Mouse (Mus musculus) megakaryocyte progenitor cell, adult 5-6 weeks (primary cell): ENCODE data around the gene Ift22. TPM values are rescaled to one million over a fixed set of nuclear protein-coding genes. Genes with fewer than 3 reads are reported as not detected.

Source experiments
- total RNA-seq, 2 experiments: library from RNA; stranded (forward) in 1 of 2; stranded (reverse) in 1 of 2; fragments of 157-497, 149-512 nt in 1 of 2; fragments of 200-1000 nt in 1 of 2; gene quantifications; 2 replicates each; pipeline versions ENCODE4 v1.2.3 to v1.2.4; 2015 to 2017

Gene Ift22
- total RNA-seq, 2 experiments from 2014 or later, result 6.6 to 43.5 TPM

Other genes starting within 250 kb of the Ift22 start
- 0.22 and 0.30 TPM in 2 replicates for gene Myl10, start 215.0 kb upstream of the Ift22 start, total RNA-seq (2015)
- gene Myl10, start 215.0 kb upstream of the Ift22 start, total RNA-seq (2017), result 0.54 TPM in 1 of 2 replicates, not detected in the other
- not detected in 2 replicates for gene Col26a1, start 24.9 kb upstream of the Ift22 start, total RNA-seq (2015)
- not detected in 2 replicates for gene Col26a1, start 24.9 kb upstream of the Ift22 start, total RNA-seq (2017)
- 227 and 237 TPM in 2 replicates for gene Fis1, start 45.1 kb downstream of the Ift22 start, total RNA-seq (2015)
- gene Fis1, start 45.1 kb downstream of the Ift22 start, total RNA-seq (2017), result 110 and 121 TPM in 2 replicates
- 61.8 and 69.7 TPM in 2 replicates for gene Cldn15, start 58.5 kb downstream of the Ift22 start, total RNA-seq (2015)
- gene Cldn15, start 58.5 kb downstream of the Ift22 start, total RNA-seq (2017), result 48.5 and 50.4 TPM in 2 replicates
- gene Plod3, start 78.9 kb downstream of the Ift22 start, total RNA-seq (2015), result 70.5 and 80.3 TPM in 2 replicates
- 154 and 176 TPM in 2 replicates for gene Plod3, start 78.9 kb downstream of the Ift22 start, total RNA-seq (2017)
- 109 and 115 TPM in 2 replicates for gene Znhit1, start 79.9 kb downstream of the Ift22 start, total RNA-seq (2015)
- gene Znhit1, start 79.9 kb downstream of the Ift22 start, total RNA-seq (2017), result 41.5 and 49.0 TPM in 2 replicates
- not detected in 2 replicates for gene Vgf, start 118.2 kb downstream of the Ift22 start, total RNA-seq (2015)
- gene Vgf, start 118.2 kb downstream of the Ift22 start, total RNA-seq (2017), result not detected in 2 replicates
- gene Ap1s1, start 138.0 kb downstream of the Ift22 start, total RNA-seq (2015), result 37.8 and 41.2 TPM in 2 replicates
- 67.3 and 87.2 TPM in 2 replicates for gene Ap1s1, start 138.0 kb downstream of the Ift22 start, total RNA-seq (2017)
- 0.22 TPM in 1 of 2 replicates, not detected in the other for gene Serpine1, start 164.1 kb downstream of the Ift22 start, total RNA-seq (2015)
- not detected in 2 replicates for gene Serpine1, start 164.1 kb downstream of the Ift22 start, total RNA-seq (2017)
- 8.1 and 8.7 TPM in 2 replicates for gene Trim56, start 208.1 kb downstream of the Ift22 start, total RNA-seq (2015)
- gene Trim56, start 208.1 kb downstream of the Ift22 start, total RNA-seq (2017), result 24.7 and 25.6 TPM in 2 replicates
- not detected in 2 replicates for gene Muc3, start 241.2 kb downstream of the Ift22 start, total RNA-seq (2015)
- gene Muc3, start 241.2 kb downstream of the Ift22 start, total RNA-seq (2017), result not detected in 2 replicates